Mouse (Mus musculus): ENCODE results near the gene Fem1b. TPM values are rescaled to one million over a fixed set of nuclear protein-coding genes. Genes with fewer than 3 reads are reported as not detected.
A peak's percentile ranks its signal among the peaks of the same experiment; 100 is the strongest.

The Fem1b gene
- polyA plus RNA-seq, 1 experiment: 16.5 TPM

DNA sequence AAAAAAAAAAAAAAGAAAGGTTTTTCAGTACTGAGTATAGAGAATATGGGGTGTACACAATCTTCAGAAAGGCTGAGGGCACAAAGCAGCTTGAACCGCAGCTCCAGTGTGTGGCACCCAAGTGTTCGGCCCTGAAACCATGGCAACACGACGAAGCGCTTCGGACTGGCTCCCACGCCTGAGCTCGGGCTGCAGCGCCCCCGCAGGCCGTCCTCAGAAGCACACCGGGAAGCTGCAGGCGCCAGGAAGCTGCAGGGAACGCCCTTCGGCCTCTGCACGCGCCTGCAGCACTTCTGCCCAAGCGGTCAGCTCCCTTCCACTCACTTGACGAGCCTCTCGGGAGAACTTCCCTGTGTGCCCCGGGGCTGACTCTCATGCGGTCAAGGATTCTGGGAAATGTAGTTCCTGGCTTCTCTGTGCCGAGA lies 16.9 kb upstream of the Fem1b start:
- Histone ChIP-seq H3K4me2 (ENCODE audit: low read depth) (peak overlapping the region; percentile 81), H3ac (ENCODE audit: control insufficient read depth, insufficient read length) (no peak overlapping the region), H3K27me3 (ENCODE audit: control insufficient read depth, insufficient read depth, insufficient read length) (no peaks in the 10 kb centered on the region), H3K36me3 (ENCODE audit: control insufficient read depth, insufficient read depth) (no peaks in the 10 kb centered on the region), H3K79me2 (ENCODE audit: control insufficient read depth, insufficient read depth) (no peaks in the 10 kb centered on the region), H3K4me3 (no peak overlapping the region)
- TF ChIP-seq SRF (IDR thresholded peaks at IDR 0.05; ENCODE audit: control insufficient read depth, insufficient read length, low read depth) (peak; percentile 58), MYOG (IDR thresholded peaks at IDR 0.05; ENCODE audit: control insufficient read depth in 1 of 3, insufficient read depth in 1 of 3, insufficient read length in 2 of 3, low read depth in 2 of 3) (peak in 2 of 3 experiments; percentile 17 to 68), REST (IDR thresholded peaks at IDR 0.05; ENCODE audit: insufficient read depth, insufficient read length) (no peak), TCF3 (IDR thresholded peaks at IDR 0.05; ENCODE audit: insufficient read length, low read depth) (peak; percentile 7), TCF12 (IDR thresholded peaks at IDR 0.05; ENCODE audit: insufficient read depth, poor library complexity, severe bottlenecking) (no peak), USF1 (IDR thresholded peaks at IDR 0.05; ENCODE audit: low read depth) (no peak), POLR2A (IDR thresholded peaks at IDR 0.05; ENCODE audit: insufficient read length, low read depth) (peak; percentile 52), POLR2AphosphoS2 (IDR thresholded peaks at IDR 0.05; ENCODE audit: insufficient read length, low read depth) (peak; percentile 9), MAX (IDR thresholded peaks at IDR 0.05; ENCODE audit: low read depth) (peak; percentile 30), MYOD1 (IDR thresholded peaks at IDR 0.05; ENCODE audit: control insufficient read depth in 1 of 3, insufficient read length in 2 of 3, low read depth in 2 of 3) (peak in 2 of 3 experiments; percentile 8 to 46)

GRCm38 (mm10) chr9:62827939-62828652 lies 16.4 kb upstream of the Fem1b start:
- Histone ChIP-seq H3K36me3 (ENCODE audit: control insufficient read depth, insufficient read depth) (no peaks in the 10 kb centered on the region), H3K4me3 (no peak overlapping the region), H3K27me3 (ENCODE audit: control insufficient read depth, insufficient read depth, insufficient read length) (no peaks in the 10 kb centered on the region), H3ac (ENCODE audit: control insufficient read depth, insufficient read length) (no peak overlapping the region), H3K79me2 (ENCODE audit: control insufficient read depth, insufficient read depth) (no peaks in the 10 kb centered on the region), H3K4me2 (ENCODE audit: low read depth) (peak overlapping the region; percentile 81)
- no peak for TF ChIP-seq MYOD1 (IDR thresholded peaks at IDR 0.05; ENCODE audit: control insufficient read depth in 1 of 3, insufficient read length in 2 of 3, low read depth in 2 of 3)
- TF ChIP-seq MYOG (IDR thresholded peaks at IDR 0.05; ENCODE audit: control insufficient read depth in 1 of 3, insufficient read depth in 1 of 3, insufficient read length in 2 of 3, low read depth in 2 of 3): no peak
- TF ChIP-seq USF1 (IDR thresholded peaks at IDR 0.05; ENCODE audit: low read depth): no peak
- no peak for TF ChIP-seq POLR2AphosphoS2 (IDR thresholded peaks at IDR 0.05; ENCODE audit: insufficient read length, low read depth)
- no peak for TF ChIP-seq TCF3 (IDR thresholded peaks at IDR 0.05; ENCODE audit: insufficient read length, low read depth)
- no peak for TF ChIP-seq SRF (IDR thresholded peaks at IDR 0.05; ENCODE audit: control insufficient read depth, insufficient read length, low read depth)
- TF ChIP-seq CEBPB (IDR thresholded peaks at IDR 0.05; ENCODE audit: insufficient read depth, poor library complexity, severe bottlenecking): no peak
- no peak for TF ChIP-seq E2F4 (IDR thresholded peaks at IDR 0.05; ENCODE audit: insufficient read depth)
- no peak for TF ChIP-seq MAX (IDR thresholded peaks at IDR 0.05; ENCODE audit: low read depth)
- no peak for TF ChIP-seq TCF12 (IDR thresholded peaks at IDR 0.05; ENCODE audit: insufficient read depth, poor library complexity, severe bottlenecking)

DNA sequence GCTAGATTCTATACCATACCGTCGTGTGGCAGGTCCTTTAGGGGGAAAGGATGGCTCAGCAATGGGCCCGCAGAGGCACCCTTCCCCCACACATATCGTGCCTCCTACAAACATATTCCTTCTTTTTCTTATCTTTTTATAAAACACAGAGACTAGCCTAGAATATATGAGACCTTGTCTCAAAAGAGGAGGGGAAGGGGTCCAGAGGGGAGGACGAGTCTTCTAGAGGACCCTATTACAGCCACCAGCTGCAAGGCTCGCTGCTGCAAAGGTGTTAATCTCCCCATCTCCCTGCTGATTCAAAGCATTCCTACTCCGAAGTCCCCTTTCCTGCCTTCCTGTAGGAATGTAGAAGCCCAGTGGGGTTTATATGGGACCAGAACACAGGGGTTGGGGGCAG lies 14.7 kb upstream of the Fem1b start:
- no peaks in the 10 kb centered on the region for H3K79me2 ChIP-seq (ENCODE audit: control insufficient read depth, insufficient read depth)
- no peak overlapping the region for H3ac ChIP-seq (ENCODE audit: control insufficient read depth, insufficient read length)
- no peaks in the 10 kb centered on the region for H3K27me3 ChIP-seq (ENCODE audit: control insufficient read depth, insufficient read depth, insufficient read length)
- H3K4me3 ChIP-seq: no peak overlapping the region
- H3K36me3 ChIP-seq (ENCODE audit: control insufficient read depth, insufficient read depth): no peaks in the 10 kb centered on the region
- TF ChIP-seq SRF (IDR thresholded peaks at IDR 0.05; ENCODE audit: control insufficient read depth, insufficient read length, low read depth) (no peak), TCF12 (IDR thresholded peaks at IDR 0.05; ENCODE audit: insufficient read depth, poor library complexity, severe bottlenecking) (no peak)
- H3K4me2 ChIP-seq (ENCODE audit: low read depth): no peak overlapping the region

- Histone ChIP-seq H3K4me2 (ENCODE audit: low read depth) (no peak overlapping the region), H3K27me3 (ENCODE audit: control insufficient read depth, insufficient read depth, insufficient read length) (no peaks in the 10 kb centered on the region), H3K4me3 (no peak overlapping the region), H3K36me3 (ENCODE audit: control insufficient read depth, insufficient read depth) (no peaks in the 10 kb centered on the region), H3ac (ENCODE audit: control insufficient read depth, insufficient read length) (no peak overlapping the region), H3K79me2 (ENCODE audit: control insufficient read depth, insufficient read depth) (no peaks in the 10 kb centered on the region)
- no peak for TF ChIP-seq USF1 (IDR thresholded peaks at IDR 0.05; ENCODE audit: low read depth)
- no peak for TF ChIP-seq POLR2AphosphoS2 (IDR thresholded peaks at IDR 0.05; ENCODE audit: insufficient read length, low read depth)
- no peak for TF ChIP-seq TCF12 (IDR thresholded peaks at IDR 0.05; ENCODE audit: insufficient read depth, poor library complexity, severe bottlenecking)
- TF ChIP-seq MAX (IDR thresholded peaks at IDR 0.05; ENCODE audit: low read depth): no peak
- no peak for TF ChIP-seq MYOD1 (IDR thresholded peaks at IDR 0.05; ENCODE audit: control insufficient read depth in 1 of 3, insufficient read length in 2 of 3, low read depth in 2 of 3)
- TF ChIP-seq SRF (IDR thresholded peaks at IDR 0.05; ENCODE audit: control insufficient read depth, insufficient read length, low read depth): no peak
These were observed 14.2 kb upstream of the Fem1b start for GRCm38 (mm10) chr9:62825791-62826393.

DNA sequence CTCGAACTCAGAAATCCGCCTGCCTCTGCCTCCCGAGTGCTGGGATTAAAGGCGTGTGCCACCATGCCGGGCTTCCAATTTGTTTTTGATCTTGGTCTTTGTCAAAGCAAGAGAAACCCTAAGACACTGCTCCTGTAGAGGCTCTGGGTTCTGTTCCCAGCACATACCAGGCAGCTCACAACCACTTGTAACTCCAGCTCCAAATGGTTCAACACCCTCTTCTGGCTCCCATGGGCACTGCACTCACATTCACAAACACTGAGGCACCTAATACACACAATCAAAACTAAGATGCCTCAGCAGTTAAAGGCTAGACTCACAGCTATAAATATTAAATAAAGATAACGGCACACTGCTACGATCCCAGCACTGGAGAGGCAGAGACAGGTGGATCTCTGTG lies 10.1 kb upstream of the Fem1b start:
- no peak for TF ChIP-seq TCF12 (IDR thresholded peaks at IDR 0.05; ENCODE audit: insufficient read depth, poor library complexity, severe bottlenecking)
- H3K4me3 ChIP-seq: no peak overlapping the region
- no peaks in the 10 kb centered on the region for H3K36me3 ChIP-seq (ENCODE audit: control insufficient read depth, insufficient read depth)
- H3K27me3 ChIP-seq (ENCODE audit: control insufficient read depth, insufficient read depth, insufficient read length): no peaks in the 10 kb centered on the region
- H3ac ChIP-seq (ENCODE audit: control insufficient read depth, insufficient read length): no peak overlapping the region
- H3K79me2 ChIP-seq (ENCODE audit: control insufficient read depth, insufficient read depth): no peaks in the 10 kb centered on the region
- no peak overlapping the region for H3K4me2 ChIP-seq (ENCODE audit: low read depth)
